Mouse (Mus musculus): ENCODE results near the gene 7420426K07Rik. TPM values are rescaled to one million over a fixed set of nuclear protein-coding genes. Genes with fewer than 3 reads are reported as not detected.

Gene 7420426K07Rik
- not detected in 2 replicates for polyA plus RNA-seq (2012; rRNA removed)

DNA sequence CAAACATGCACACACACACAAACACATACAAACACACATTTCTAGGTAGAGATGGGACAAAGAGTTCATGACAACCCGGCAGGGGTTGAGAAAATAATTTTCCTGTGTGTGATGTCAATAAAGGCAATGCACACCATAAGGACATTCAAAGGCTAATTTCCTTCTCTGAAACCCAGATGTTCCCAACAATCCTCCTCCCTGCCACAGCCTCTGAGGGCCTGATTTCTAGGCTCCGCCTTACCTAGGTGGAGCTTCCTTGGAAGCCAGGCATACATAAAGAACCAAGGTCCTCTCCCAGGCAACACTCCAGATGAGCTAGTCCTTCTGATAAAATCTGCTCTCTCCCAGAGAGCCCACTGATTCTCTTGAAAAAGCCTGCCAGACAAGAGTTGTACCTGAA, at the start of gene 7420426K07Rik:
TSS of gene 7420426K07Rik (plus strand) at position 301 of the 400 bp plus-strand sequence.

DNA sequence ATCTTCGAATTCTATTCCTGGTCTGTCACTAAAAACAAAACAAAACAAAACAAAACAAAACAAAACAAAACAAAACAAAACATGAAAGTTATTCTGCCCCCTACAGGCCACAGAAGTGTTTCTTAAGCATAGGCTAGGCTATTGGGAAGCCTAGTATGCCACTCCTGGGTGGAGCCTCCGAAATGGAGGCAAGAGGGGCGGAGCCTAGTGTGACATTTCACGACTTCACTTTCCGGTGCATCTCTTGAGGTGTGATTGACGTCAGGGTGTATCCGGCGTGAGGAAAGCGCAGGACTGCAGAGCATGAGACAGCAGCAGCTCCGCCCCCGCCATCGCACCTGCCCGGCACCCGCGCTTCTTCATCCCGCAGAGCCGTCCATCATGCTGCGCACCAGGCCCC, 46.7 kb upstream of the 7420426K07Rik start, which contains the start of gene Prr23a2:
TSS of gene Prr23a2 (plus strand) at position 285 of the 400 bp plus-strand sequence.

DNA sequence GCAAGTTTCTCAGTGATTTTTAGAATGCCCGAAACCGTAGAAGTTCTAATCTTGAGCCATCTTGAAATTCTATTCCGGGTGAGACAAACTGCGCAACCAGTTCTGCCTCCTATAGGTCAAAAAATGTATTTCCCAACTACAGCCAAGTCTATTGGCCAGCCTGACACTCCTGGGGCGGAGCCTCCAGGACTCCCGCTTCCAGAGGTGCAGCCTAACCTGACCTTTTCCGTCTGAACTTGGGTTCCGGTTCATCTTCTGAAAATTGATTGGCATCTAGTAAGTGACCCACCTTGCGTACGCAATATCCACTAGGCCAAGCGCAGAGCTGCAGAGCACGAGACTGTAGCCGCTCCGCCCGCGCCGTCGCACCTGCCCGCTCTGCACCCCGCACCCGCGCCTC, 38.3 kb upstream of the 7420426K07Rik start, which contains the start of gene Prr23a3:
TSS of gene Prr23a3 (plus strand) at position 197 of the 400 bp plus-strand sequence.

Other genes starting within 250 kb of the 7420426K07Rik start
- gene Prr23a1, start 60.6 kb upstream of the 7420426K07Rik start, polyA plus RNA-seq (2012; rRNA removed) = not detected in 2 replicates
- not detected in 2 replicates for gene Prr23a2, start 46.6 kb upstream of the 7420426K07Rik start, polyA plus RNA-seq (2012; rRNA removed)
- not detected in 2 replicates for gene Prr23a3, start 38.4 kb upstream of the 7420426K07Rik start, polyA plus RNA-seq (2012; rRNA removed)
- gene Foxl2, start 52.2 kb downstream of the 7420426K07Rik start, polyA plus RNA-seq (2012; rRNA removed) = not detected in 2 replicates
- gene Faim, start 83.3 kb downstream of the 7420426K07Rik start, polyA plus RNA-seq (2012; rRNA removed) = 5.3 and 5.4 TPM in 2 replicates
- 0.03 and 0.06 TPM in 2 replicates for gene Gm1123, start 132.6 kb downstream of the 7420426K07Rik start, polyA plus RNA-seq (2012; rRNA removed)
- gene Pik3cb, start 237.5 kb downstream of the 7420426K07Rik start, polyA plus RNA-seq (2012; rRNA removed) = 4.3 and 4.9 TPM in 2 replicates

Measured in liver, embryonic 14 days (tissue).